Mouse (Mus musculus) midbrain, postnatal 0 days (tissue): ENCODE measurements around the gene E130308A19Rik. TPM values are rescaled to one million over a fixed set of nuclear protein-coding genes. Genes with fewer than 3 reads are reported as not detected.

Experiments used
- ATAC-seq: fragments of 200-750 bp; cut with Nextera tagmentation; 2 replicates; pipeline ENCODE4 v1.8.0; 2017; ENCODE audit warnings: moderate number of reproducible peaks, mild to moderate bottlenecking, moderate TSS enrichment, moderate library complexity; ENCODE audit not compliant: low FRiP score
- DNase-seq: peaks from one replicate; pipeline ENCODE4 v3.0.0-alpha.2; 2015; ENCODE audit warnings: low spot score
- H3K27ac ChIP-seq: fragments of 300-500 bp; sonication (generic); 2 replicates; pipeline ENCODE4 v1.5.1; 2014; ENCODE audit warnings: low read depth, mild to moderate bottlenecking, low read length, mixed read lengths
- H3K27me3 ChIP-seq: fragments of 300-500 bp; sonication (generic); 2 replicates; pipeline ENCODE4 v1.6.1; 2014; ENCODE audit warnings: low read length, control low read depth, mixed read lengths; ENCODE audit not compliant: insufficient read depth
- H3K36me3 ChIP-seq: fragments of 300-500 bp; sonication (generic); 2 replicates; pipeline ENCODE4 v1.6.1; 2014; ENCODE audit warnings: low read length, control low read depth, mixed read lengths; ENCODE audit not compliant: insufficient read depth
- H3K4me1 ChIP-seq: fragments of 300-500 bp; sonication (generic); 2 replicates; pipeline ENCODE4 v1.6.1; 2014; ENCODE audit warnings: mild to moderate bottlenecking, control low read depth, antibody characterized with exemption, low read length, mixed read lengths; ENCODE audit not compliant: insufficient read depth
- H3K4me2 ChIP-seq: fragments of 300-500 bp; sonication (generic); 2 replicates; pipeline ENCODE4 v1.6.1; 2014; ENCODE audit warnings: low read depth, mild to moderate bottlenecking, low read length, mixed read lengths; ENCODE audit not compliant: poor library complexity, severe bottlenecking
- H3K4me3 ChIP-seq: fragments of 300-500 bp; sonication (generic); 2 replicates; pipeline ENCODE4 v1.5.1; 2014; ENCODE audit warnings: low read depth, mild to moderate bottlenecking, low read length, moderate library complexity
- H3K9ac ChIP-seq: fragments of 300-500 bp; sonication (generic); replicated peaks from 2 replicates; pipeline ENCODE4 v1.6.1; 2014; ENCODE audit warnings: mild to moderate bottlenecking, low read length, moderate library complexity, mixed read lengths; ENCODE audit not compliant: poor library complexity, severe bottlenecking
- H3K9me3 ChIP-seq: fragments of 300-500 bp; sonication (generic); 2 replicates; pipeline ENCODE4 v1.6.1; 2016; ENCODE audit warnings: low read length, control low read depth
- CTCF ChIP-seq: IDR thresholded peaks from 2 replicates; pipeline ENCODE4 v1.5.1; 2016; ENCODE audit warnings: antibody characterized with exemption, mild to moderate bottlenecking
- WGBS: fragments of 180-500 bp; shearing (Covaris S2); extraction: QIAGEN DNeasy Blood & Tissue Kit; methylation state at CpG from one replicate; pipeline ENCODE4 v1.1.7; 2014; 5-methylcytosine and 5-hydroxymethylcytosine counted together
- polyA plus RNA-seq: library from polyadenylated mRNA; unstranded; fragments of >200 nt; fragmentation: Nextera tagmentation; extraction: Ambion mirVana; gene quantifications from 2 replicates; pipeline ENCODE4 v1.2.1, GENCODE M21; 2015
- total RNA-seq: library from RNA; depleted of rRNA; stranded (reverse); fragments of >200 nt; gene quantifications from 2 replicates; pipeline ENCODE4 v1.2.3, GENCODE M21; 2014

Gene E130308A19Rik
- total and polyA plus RNA-seq, 2 experiments from 2014 or later, result 27.9 to 33.5 TPM

- Histone ChIP-seq H3K4me3 (no peak overlapping the region), H3K9ac (no peak overlapping the region), H3K36me3 (no peaks in the 10 kb centered on the region), H3K27ac (no peak overlapping the region), H3K9me3 (no peaks in the 10 kb centered on the region), H3K4me2 (no peak overlapping the region), H3K4me1 (no peaks in the 10 kb centered on the region), H3K27me3 (no peaks in the 10 kb centered on the region)
- DNase-seq (no peak), ATAC-seq (no peak)
- TF ChIP-seq CTCF, result peak; percentile 20
- WGBS, result 79% methylated on average over 2 of the region's 2 CpGs
These were observed 168.1 kb downstream of the E130308A19Rik start for GRCm38 (mm10) chr4:59794116-59794515.

GRCm38 (mm10) chr4:59795788-59796455 lies 169.9 kb downstream of the E130308A19Rik start:
- no peaks in the 10 kb centered on the region for H3K4me1 ChIP-seq
- no peaks in the 10 kb centered on the region for H3K36me3 ChIP-seq
- 92% methylated on average over 2 of the region's 2 CpGs for WGBS
- no peaks in the 10 kb centered on the region for H3K27me3 ChIP-seq
- DNase-seq (no peak), ATAC-seq (no peak)
- H3K9ac ChIP-seq, result no peak overlapping the region
- no peak overlapping the region for H3K4me2 ChIP-seq
- H3K9me3 ChIP-seq, result no peaks in the 10 kb centered on the region
- no peak overlapping the region for H3K27ac ChIP-seq
- no peak for TF ChIP-seq CTCF
- no peak overlapping the region for H3K4me3 ChIP-seq

- Histone ChIP-seq H3K36me3 (no peaks in the 10 kb centered on the region), H3K27me3 (no peaks in the 10 kb centered on the region), H3K4me3 (no peak overlapping the region), H3K27ac (no peak overlapping the region), H3K4me1 (no peaks in the 10 kb centered on the region), H3K9me3 (no peaks in the 10 kb centered on the region), H3K9ac (no peak overlapping the region), H3K4me2 (no peak overlapping the region)
- DNase-seq (no peak), ATAC-seq (no peak)
- 87% methylated on average over 5 of the region's 5 CpGs for WGBS
- TF ChIP-seq CTCF, result no peak
These were observed 174.2 kb downstream of the E130308A19Rik start for GRCm38 (mm10) chr4:59800181-59800580.

- H3K4me2 ChIP-seq, result no peak within 1 kb of the TSS
- no peaks in the 10 kb centered on the region for H3K9me3 ChIP-seq
- ATAC-seq, result no peak
- H3K27ac ChIP-seq, result no peak within 1 kb of the TSS
- H3K4me3 ChIP-seq, result no peak within 1 kb of the TSS
- TF ChIP-seq CTCF, result no peak
- no peaks in the 10 kb centered on the region for H3K27me3 ChIP-seq
- DNase-seq, result no peak
- H3K4me1 ChIP-seq, result no peaks in the 10 kb centered on the region
- H3K36me3 ChIP-seq, result no peaks in the 10 kb centered on the region
- H3K9ac ChIP-seq, result no peak within 1 kb of the TSS
These were observed 175.5 kb downstream of the E130308A19Rik start, which contains the start of gene Inip for GRCm38 (mm10) chr4:59801489-59801888. Gene Inip, minus strand, starts transcription at chr4:59801589.

GRCm38 (mm10) chr4:59802107-59802506 lies 176.1 kb downstream of the E130308A19Rik start:
- WGBS, result 79% methylated on average over 6 of the region's 6 CpGs

GRCm38 (mm10) chr4:59802792-59803191 lies 176.8 kb downstream of the E130308A19Rik start:
- Histone ChIP-seq H3K27ac (no peak overlapping the region), H3K4me3 (no peak overlapping the region), H3K36me3 (no peaks in the 10 kb centered on the region), H3K9me3 (no peaks in the 10 kb centered on the region), H3K4me2 (no peak overlapping the region), H3K9ac (no peak overlapping the region), H3K4me1 (peaks cover 2% of the 10 kb centered on the region; the same call in 1 of the 2 replicates), H3K27me3 (no peaks in the 10 kb centered on the region)
- TF ChIP-seq CTCF, result no peak
- WGBS, result 79% methylated on average over 4 of the region's 4 CpGs
- DNase-seq (no peak), ATAC-seq (no peak)

More at GRCm38 (mm10) chr4:59802107-59802506, 176.1 kb downstream of the E130308A19Rik start:
- no peaks in the 10 kb centered on the region for H3K4me1 ChIP-seq
- no peaks in the 10 kb centered on the region for H3K9me3 ChIP-seq
- no peaks in the 10 kb centered on the region for H3K36me3 ChIP-seq
- no peaks in the 10 kb centered on the region for H3K27me3 ChIP-seq
- no peak overlapping the region for H3K9ac ChIP-seq
- no peak overlapping the region for H3K4me2 ChIP-seq
- no peak for ATAC-seq
- H3K27ac ChIP-seq, result no peak overlapping the region
- no peak for DNase-seq
- TF ChIP-seq CTCF, result no peak
- no peak overlapping the region for H3K4me3 ChIP-seq
